Mouse (Mus musculus) liver, embryonic 14.5 days (tissue): ENCODE measurements at regions not wholly inside any gene's neighbourhood (a gene's known extent, or its start where the extent isn't known, plus 50 kb on each side); places are given as distances from the start of the nearest gene placed in this dataset.

ENCODE experiments used
- CTCF ChIP-seq: IDR thresholded peaks from 2 replicates; pipeline ENCODE4 v1.5.1; 2016; ENCODE audit warnings: antibody characterized with exemption, low read depth, control low read depth
- EP300 ChIP-seq: IDR thresholded peaks from 2 replicates; pipeline ENCODE4 v1.6.1; 2016; ENCODE audit warnings: antibody characterized with exemption, low read depth

- TF ChIP-seq EP300 = no peak
- TF ChIP-seq CTCF = no peak
Observed at GRCm38 (mm10) chr11:55772107-55772506, 164.1 kb upstream of the Glra1 start.
